Mouse (Mus musculus): ENCODE results near the gene Cnga3.

Cnga3 gene

GRCm38 (mm10) chr1:37288181-37288935 lies 74.1 kb downstream of the Cnga3 start:
- peak; percentile 69 for DNase-seq

- no peak for DNase-seq
Observed at GRCm38 (mm10) chr1:37288941-37289340, 74.7 kb downstream of the Cnga3 start.

- no peak for DNase-seq
Observed at GRCm38 (mm10) chr1:37296414-37296813, 82.2 kb downstream of the Cnga3 start.

GRCm38 (mm10) chr1:37298904-37299303 lies 84.7 kb downstream of the Cnga3 start:
- no peak for DNase-seq

- peak; percentile 92 for DNase-seq
Observed at GRCm38 (mm10) chr1:37299540-37300491, 85.6 kb downstream of the Cnga3 start, which contains the start of gene Inpp4a. Inpp4a (plus strand) TSS chr1:37299865.

- no peak for DNase-seq
Observed at GRCm38 (mm10) chr1:37300650-37301049, 86.4 kb downstream of the Cnga3 start.

- no peak for DNase-seq
Observed at GRCm38 (mm10) chr1:37302801-37303200, 88.6 kb downstream of the Cnga3 start.

- no peak for DNase-seq
Observed at GRCm38 (mm10) chr1:37305691-37306287, 91.6 kb downstream of the Cnga3 start.

- DNase-seq, result no peak
Observed at GRCm38 (mm10) chr1:37307586-37307985, 93.4 kb downstream of the Cnga3 start.

- no peak for DNase-seq
Observed at GRCm38 (mm10) chr1:37308021-37308742, 93.9 kb downstream of the Cnga3 start.

GRCm38 (mm10) chr1:37308743-37309100 lies 94.5 kb downstream of the Cnga3 start:
- DNase-seq, result no peak

- no peak for DNase-seq
Observed at GRCm38 (mm10) chr1:37309939-37310515, 95.8 kb downstream of the Cnga3 start.
